Mouse (Mus musculus) heart, adult 18-20 months (tissue): ENCODE results near the gene Chrnb4. TPM values are rescaled to one million over a fixed set of nuclear protein-coding genes. Genes with fewer than 3 reads are reported as not detected.

Source experiments
- DNase-seq, 2 experiments: peaks; one replicate each; pipeline ENCODE4 v3.0.0; 2021 to 2022; ENCODE audit warnings: mixed read lengths in 1 of 2
- long read RNA-seq, 2 experiments: library from polyadenylated mRNA; stranded (forward); transcript quantifications; one replicate each; pipeline ENCODE4 v2.0.0; 2021
- total RNA-seq, 2 experiments: library from RNA; stranded (reverse); gene quantifications; 2 replicates each; pipeline ENCODE4 v1.2.3; 2021

Chrnb4 gene
- total RNA-seq = under 1 TPM in 1 of 2 experiments, not detected in 1; 0.13 TPM
- long read RNA-seq, experiment 1 = 0 reads
- long read RNA-seq, experiment 2 = 0 reads

GRCm38 (mm10) chr9:55048211-55048880 lies at the start of gene Chrnb4:
Gene Chrnb4, minus strand, starts transcription at chr9:55048779.
- peak in 1 of 2 experiments; percentile 4 for DNase-seq

GRCm38 (mm10) chr9:55096870-55097269 lies 48.3 kb upstream of the Chrnb4 start:
- no peak for DNase-seq

- DNase-seq = no peak
Observed at GRCm38 (mm10) chr9:55096033-55096432, 47.5 kb upstream of the Chrnb4 start.

- no peak for DNase-seq
Observed at GRCm38 (mm10) chr9:55090141-55090540, 41.6 kb upstream of the Chrnb4 start.

GRCm38 (mm10) chr9:55089226-55089625 lies 40.6 kb upstream of the Chrnb4 start:
- no peak for DNase-seq

- no peak for DNase-seq
Observed at GRCm38 (mm10) chr9:55083154-55083913, 34.8 kb upstream of the Chrnb4 start.

GRCm38 (mm10) chr9:55067965-55068265 lies 19.3 kb upstream of the Chrnb4 start:
- DNase-seq = no peak

GRCm38 (mm10) chr9:55067260-55067964 lies 18.8 kb upstream of the Chrnb4 start:
- DNase-seq = no peak

- no peak for DNase-seq
Observed at GRCm38 (mm10) chr9:55065241-55065640, 16.7 kb upstream of the Chrnb4 start.

- no peak for DNase-seq
Observed at GRCm38 (mm10) chr9:55058067-55058466, 9.5 kb upstream of the Chrnb4 start.

- DNase-seq = no peak
Observed at GRCm38 (mm10) chr9:55055386-55055930, 6.9 kb upstream of the Chrnb4 start.

GRCm38 (mm10) chr9:55046764-55047163 lies 1.8 kb downstream of the Chrnb4 start:
- no peak for DNase-seq

GRCm38 (mm10) chr9:55045001-55045400 lies 3.6 kb downstream of the Chrnb4 start:
- no peak for DNase-seq

- no peak for DNase-seq
Observed at GRCm38 (mm10) chr9:55043688-55044087, 4.9 kb downstream of the Chrnb4 start.

GRCm38 (mm10) chr9:55041389-55041788 lies 7.2 kb downstream of the Chrnb4 start:
- no peak for DNase-seq

- no peak for DNase-seq
Observed at GRCm38 (mm10) chr9:55039983-55040382, 8.6 kb downstream of the Chrnb4 start.

- no peak for DNase-seq
Observed at GRCm38 (mm10) chr9:55038948-55039347, 9.6 kb downstream of the Chrnb4 start.

- DNase-seq = no peak
Observed at GRCm38 (mm10) chr9:55031435-55032167, 17.0 kb downstream of the Chrnb4 start.

- DNase-seq = no peak
Observed at GRCm38 (mm10) chr9:55026275-55026663, 22.3 kb downstream of the Chrnb4 start, which contains the start of gene Chrna3. Gene Chrna3, minus strand, starts transcription at chr9:55026562.

- DNase-seq = no peak
Observed at GRCm38 (mm10) chr9:55025534-55026274, 22.9 kb downstream of the Chrnb4 start.

GRCm38 (mm10) chr9:55023902-55024583 lies 24.5 kb downstream of the Chrnb4 start:
- peak; percentile 64 to 93 for DNase-seq
